Comparison of ENCODE assay signal across 11 mouse cellular contexts in genomic region chr1:40225580-40225979, GRCm38 (mm10). TPM values are rescaled to one million over a fixed set of nuclear protein-coding genes. Genes with fewer than 3 reads are reported as not detected.
DNase-seq lines count a peak whose midpoint lies in the region; ATAC-seq and TF ChIP-seq lines count a peak whose summit lies in the region.
"Had no signal": no experiment of that assay in that cellular context is flagged by ENCODE, and none has a peak within 500 bp of the region (broad histone marks: within the 10 kb centered on the region; RNA-seq: fewer than 3 reads in every experiment).

No protein-coding gene starts in this region.

- no peaks in the 10 kb centered on the region for H3K36me3 ChIP-seq in embryonic facial prominence, embryonic 13.5 days
- H3K36me3 ChIP-seq in embryonic facial prominence, embryonic 10.5 days (replicated peaks) = no peaks in the 10 kb centered on the region
- no peaks in the 10 kb centered on the region for H3K36me3 ChIP-seq in intestine, embryonic 14.5 days (ENCODE audit: control insufficient read depth, insufficient read depth, low read length)
- H3K36me3 ChIP-seq in intestine, embryonic 16.5 days (ENCODE audit: control insufficient read depth, insufficient read depth, low read length) = no peaks in the 10 kb centered on the region
- no peaks in the 10 kb centered on the region for H3K36me3 ChIP-seq in lung, postnatal 0 days (ENCODE audit: insufficient read depth, low read length)
- no peaks in the 10 kb centered on the region for H3K36me3 ChIP-seq in midbrain, embryonic 11.5 days (ENCODE audit: control insufficient read depth, insufficient read depth, low read length)
- H3K36me3 ChIP-seq: midbrain, embryonic 13.5 days had no signal

- peak overlapping the region; percentile 77; the same call in 1 of the 2 replicates for H3K27ac ChIP-seq in embryonic facial prominence, embryonic 13.5 days
- H3K27ac ChIP-seq in embryonic facial prominence, embryonic 10.5 days (replicated peaks) = no peak overlapping the region
- 0 out of 2 replicates have a peak overlapping the region, but pooled peaks have one; percentile 51 for H3K27ac ChIP-seq in intestine, embryonic 14.5 days (ENCODE audit: low read depth)
- H3K27ac ChIP-seq in intestine, embryonic 16.5 days (ENCODE audit: low read length) = no peak overlapping the region
- peak overlapping the region; percentile 6; the same call in 1 of the 2 replicates for H3K27ac ChIP-seq in lung, postnatal 0 days (ENCODE audit: low read length)
- no peak overlapping the region for H3K27ac ChIP-seq in midbrain, embryonic 11.5 days (ENCODE audit: low read depth, low read length)
- H3K27ac ChIP-seq: midbrain, embryonic 13.5 days had no signal

- H3K27me3 ChIP-seq in embryonic facial prominence, embryonic 13.5 days = no peaks in the 10 kb centered on the region; the same call in 1 of the 2 replicates
- no peaks in the 10 kb centered on the region for H3K27me3 ChIP-seq in embryonic facial prominence, embryonic 10.5 days (replicated peaks; ENCODE audit: low read depth, poor library complexity, severe bottlenecking)
- H3K27me3 ChIP-seq in intestine, embryonic 14.5 days (replicated peaks; ENCODE audit: control insufficient read depth, insufficient read depth, low read length) = no peaks in the 10 kb centered on the region
- H3K27me3 ChIP-seq in intestine, embryonic 16.5 days (replicated peaks; ENCODE audit: control insufficient read depth, insufficient read depth, low read length) = no peaks in the 10 kb centered on the region
- H3K27me3 ChIP-seq in lung, postnatal 0 days (replicated peaks; ENCODE audit: insufficient read depth, low read length) = no peaks in the 10 kb centered on the region
- H3K27me3 ChIP-seq in midbrain, embryonic 11.5 days (ENCODE audit: control insufficient read depth, insufficient read depth, low read length) = no peaks in the 10 kb centered on the region
- H3K27me3 ChIP-seq: midbrain, embryonic 13.5 days had no signal

- WGBS in embryonic facial prominence, embryonic 13.5 days = 80% methylated on average over 2 of the region's 2 CpGs
- 82% methylated on average over 2 of the region's 2 CpGs for WGBS in embryonic facial prominence, embryonic 10.5 days
- 69% methylated on average over 2 of the region's 2 CpGs for WGBS in intestine, embryonic 14.5 days
- WGBS in intestine, embryonic 16.5 days = 75% methylated on average over 2 of the region's 2 CpGs
- WGBS in lung, postnatal 0 days = 36% methylated on average over 2 of the region's 2 CpGs
- 74% methylated on average over 2 of the region's 2 CpGs for WGBS in midbrain, embryonic 11.5 days

- TF ChIP-seq EP300 in lung, postnatal 0 days (IDR thresholded peaks at IDR 0.05) = no peak

- H3K4me1 ChIP-seq in embryonic facial prominence, embryonic 13.5 days = peaks cover 19% of the 10 kb centered on the region
- peaks cover 13% of the 10 kb centered on the region; the same call in 1 of the 2 replicates for H3K4me1 ChIP-seq in embryonic facial prominence, embryonic 10.5 days
- H3K4me1 ChIP-seq in intestine, embryonic 14.5 days (replicated peaks; ENCODE audit: control insufficient read depth, insufficient read depth, low read length) = peaks cover 11% of the 10 kb centered on the region
- peaks cover 5% of the 10 kb centered on the region; the same call in 1 of the 2 replicates for H3K4me1 ChIP-seq in intestine, embryonic 16.5 days (ENCODE audit: control insufficient read depth, insufficient read depth, low read length)
- peaks cover 16% of the 10 kb centered on the region; the same call in 1 of the 2 replicates for H3K4me1 ChIP-seq in lung, postnatal 0 days (ENCODE audit: insufficient read depth, low read depth, low read length)
- no peaks in the 10 kb centered on the region for H3K4me1 ChIP-seq in midbrain, embryonic 11.5 days (ENCODE audit: control insufficient read depth, insufficient read depth, low read length)
- H3K4me1 ChIP-seq: midbrain, embryonic 13.5 days had no signal

- no peak overlapping the region for H3K9ac ChIP-seq in embryonic facial prominence, embryonic 13.5 days
- no peak overlapping the region for H3K9ac ChIP-seq in intestine, embryonic 14.5 days (ENCODE audit: low read length)
- H3K9ac ChIP-seq in intestine, embryonic 16.5 days (ENCODE audit: low read depth, low read length) = no peak overlapping the region
- no peak overlapping the region for H3K9ac ChIP-seq in lung, postnatal 0 days (replicated peaks; ENCODE audit: low read depth)
- no peak overlapping the region for H3K9ac ChIP-seq in midbrain, embryonic 11.5 days (ENCODE audit: low read length)
- H3K9ac ChIP-seq: midbrain, embryonic 13.5 days had no signal

- H3K4me2 ChIP-seq in embryonic facial prominence, embryonic 13.5 days = no peak overlapping the region
- peak overlapping the region; percentile 41 for H3K4me2 ChIP-seq in intestine, embryonic 14.5 days (ENCODE audit: low read length)
- H3K4me2 ChIP-seq in intestine, embryonic 16.5 days (ENCODE audit: low read depth, low read length) = no peak overlapping the region
- peak overlapping the region; percentile 51 for H3K4me2 ChIP-seq in lung, postnatal 0 days (replicated peaks; ENCODE audit: low read depth, low read length)
- H3K4me2 ChIP-seq in midbrain, embryonic 11.5 days = no peak overlapping the region
- H3K4me2 ChIP-seq: midbrain, embryonic 13.5 days had no signal

- TF ChIP-seq CTCF in lung, postnatal 0 days (IDR thresholded peaks at IDR 0.05) = no peak

- no peak overlapping the region for H3K4me3 ChIP-seq in embryonic facial prominence, embryonic 13.5 days
- no peak overlapping the region for H3K4me3 ChIP-seq in embryonic facial prominence, embryonic 10.5 days
- H3K4me3 ChIP-seq in intestine, embryonic 14.5 days (ENCODE audit: low read depth, low read length) = no peak overlapping the region
- H3K4me3 ChIP-seq in intestine, embryonic 16.5 days (ENCODE audit: low read length) = no peak overlapping the region
- H3K4me3 ChIP-seq in lung, postnatal 0 days (ENCODE audit: low read depth, low read length) = peak overlapping the region; percentile 30; the same call in 1 of the 2 replicates
- no peak overlapping the region for H3K4me3 ChIP-seq in midbrain, embryonic 11.5 days (ENCODE audit: low read depth, low read length)
- H3K4me3 ChIP-seq: midbrain, embryonic 13.5 days had no signal

- H3K9me3 ChIP-seq in embryonic facial prominence, embryonic 13.5 days = no peaks in the 10 kb centered on the region
- H3K9me3 ChIP-seq in embryonic facial prominence, embryonic 10.5 days = no peaks in the 10 kb centered on the region
- H3K9me3 ChIP-seq in intestine, embryonic 14.5 days (ENCODE audit: control insufficient read depth, low read length) = no peaks in the 10 kb centered on the region
- no peaks in the 10 kb centered on the region for H3K9me3 ChIP-seq in intestine, embryonic 16.5 days (ENCODE audit: control insufficient read depth, low read length)
- H3K9me3 ChIP-seq in lung, postnatal 0 days (ENCODE audit: low read length) = no peaks in the 10 kb centered on the region
- no peaks in the 10 kb centered on the region for H3K9me3 ChIP-seq in midbrain, embryonic 11.5 days (ENCODE audit: control insufficient read depth, low read length)
- H3K9me3 ChIP-seq: midbrain, embryonic 13.5 days had no signal

- DNase-seq in embryonic facial prominence, embryonic 10.5 days (ENCODE audit: low spot score) = no peak
- no peak for DNase-seq in intestine, embryonic 14.5 days (ENCODE audit: low spot score)
- peak; percentile 9 for DNase-seq in lung, postnatal 0 days (ENCODE audit: low spot score)
- no peak for DNase-seq in lung, postnatal 36 days
- DNase-seq in thymus, postnatal 14 days = no peak
- no peak for DNase-seq in midbrain, embryonic 11.5 days (ENCODE audit: low spot score, missing footprints)
- DNase-seq: cerebellum, adult 11-12 months; lung, postnatal 10 days had no signal

- ATAC-seq in embryonic facial prominence, embryonic 13.5 days (ENCODE audit: insufficient number of reproducible peaks, insufficient read depth, low FRiP score, low TSS enrichment, low read depth) = no peak
- no peak for ATAC-seq in intestine, embryonic 14.5 days (replicated peaks; ENCODE audit: low FRiP score, low TSS enrichment, low read depth)
- no peak for ATAC-seq in intestine, embryonic 16.5 days
- ATAC-seq in lung, postnatal 0 days = no peak
- no peak for ATAC-seq in midbrain, embryonic 11.5 days (ENCODE audit: low FRiP score)
- ATAC-seq: midbrain, embryonic 13.5 days had no signal

RNA-seq across cellular contexts. Expression of gene Il1r1, which starts 0.7 kb away (rescaled TPM):
- polyA plus RNA-seq in embryonic facial prominence, embryonic 13.5 days (2015; fragmentation: Nextera tagmentation; extraction: Ambion mirVana) = 6.7 and 7.2 TPM in 2 replicates
- 0.45 and 0.62 TPM in 2 replicates for polyA plus RNA-seq in embryonic facial prominence, embryonic 10.5 days (2016; fragmentation: Nextera tagmentation; extraction: Ambion mirVana)
- 7.3 and 8.6 TPM in 2 replicates for polyA plus RNA-seq in intestine, embryonic 14.5 days (2014; fragmentation: Nextera tagmentation; extraction: Ambion mirVana)
- 5.0 and 5.4 TPM in 2 replicates for polyA plus RNA-seq in intestine, embryonic 16.5 days (2015; fragmentation: Nextera tagmentation; extraction: Ambion mirVana)
- polyA plus RNA-seq in lung, postnatal 0 days (2015; fragmentation: Nextera tagmentation; extraction: Ambion mirVana) = 13.5 and 14.1 TPM in 2 replicates
- polyA plus RNA-seq in midbrain, embryonic 11.5 days (2014; fragmentation: Nextera tagmentation; extraction: Ambion mirVana) = 0.96 and 1.0 TPM in 2 replicates

Comparison
In these comparisons a context has a peak if more than half of its experiments do, and no peak if none do; other contexts are left out.
1. H3K27ac ChIP-seq: peak in embryonic facial prominence, embryonic 13.5 days (single experiment), intestine, embryonic 14.5 days (single experiment) and lung, postnatal 0 days (single experiment); none in embryonic facial prominence, embryonic 10.5 days (single experiment), intestine, embryonic 16.5 days (single experiment) and midbrain, embryonic 11.5 days (single experiment).
2. H3K4me2 ChIP-seq: peak in intestine, embryonic 14.5 days (single experiment) and lung, postnatal 0 days (single experiment); none in embryonic facial prominence, embryonic 13.5 days (single experiment), intestine, embryonic 16.5 days (single experiment) and midbrain, embryonic 11.5 days (single experiment).